Mouse (Mus musculus) induced T-regulatory cell, adult 2 months (primary cell): ENCODE results near the gene Gm21650.
"Not testable (repeated sequence)": the region's sequence is repeated elsewhere in the genome, so short reads cannot be mapped to it uniquely, and the experiment has no call there.

Experiments
- DNase-seq: peaks from one replicate; pipeline ENCODE4 v3.0.0-alpha.2; 2012; ENCODE audit warnings: low read depth

Gm21650 gene

GRCm38 (mm10) chrY:77692508-77692907 is at the start of gene Gm21650:
TSS of gene Gm21650 (plus strand) at chrY:77692808.
- not testable (repeated sequence) for DNase-seq
